9 mouse cellular contexts compared by ENCODE assay signal in the genomic region with DNA sequence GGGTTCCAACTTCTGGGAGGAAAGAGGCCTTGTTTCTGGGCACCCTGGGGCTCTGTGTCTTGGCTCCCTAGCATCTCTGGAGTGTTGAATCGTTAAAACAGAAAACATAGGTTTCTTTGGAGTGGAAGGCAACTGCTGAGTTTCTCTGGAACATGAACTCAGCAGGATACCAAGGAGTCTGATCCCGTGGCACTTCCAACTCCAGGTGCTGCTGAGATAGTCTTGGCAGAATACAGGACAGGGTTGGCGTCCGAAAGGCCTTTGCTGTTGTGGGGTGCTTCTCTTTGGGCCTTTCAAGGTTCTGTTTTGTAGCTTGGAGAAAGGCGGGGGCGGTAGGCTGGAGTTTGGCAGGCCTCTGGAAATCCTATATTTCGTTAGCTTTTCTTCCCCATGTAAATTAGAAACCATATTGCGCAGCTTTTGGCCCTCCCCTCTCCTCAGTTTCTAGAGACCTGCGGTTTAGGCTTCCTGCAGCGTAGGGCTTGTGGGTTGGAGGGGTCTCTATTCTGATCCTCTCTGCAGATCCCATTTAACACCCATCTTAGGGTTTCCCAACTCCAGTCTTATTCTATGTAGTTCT. TPM values are rescaled to one million over a fixed set of nuclear protein-coding genes. Genes with fewer than 3 reads are reported as not detected.
DNase-seq lines count a peak whose midpoint lies in the region; ATAC-seq and TF ChIP-seq lines count a peak whose summit lies in the region.
"Had no signal": no experiment of that assay in that cellular context is flagged by ENCODE, and none has a peak within 500 bp of the region (broad histone marks: within the 10 kb centered on the region; RNA-seq: fewer than 3 reads in every experiment).

No protein-coding gene starts in this region.

- no peak for TF ChIP-seq CTCF in cerebellum, adult 2 months (IDR thresholded peaks at IDR 0.05; ENCODE audit: borderline replicate concordance, insufficient read depth, low read depth, low read length)
- no peak for TF ChIP-seq CTCF in thymus, adult 2 months (IDR thresholded peaks at IDR 0.05; ENCODE audit: borderline replicate concordance, control insufficient read depth, extremely low read depth, insufficient read depth, low read length, poor library complexity)

- no peak for TF ChIP-seq POLR2A in cerebellum, adult 2 months (IDR thresholded peaks at IDR 0.05; ENCODE audit: borderline replicate concordance, insufficient read depth, low read length)
- TF ChIP-seq POLR2A in thymus, adult 2 months (IDR thresholded peaks at IDR 0.05; ENCODE audit: control insufficient read depth, extremely low read depth, insufficient read depth, low read length, poor library complexity), result no peak

- H3K27ac ChIP-seq in cerebellum, adult 2 months (ENCODE audit: insufficient read depth, low read length), result no peak overlapping the region
- H3K27ac ChIP-seq in neural tube, embryonic 11.5 days (ENCODE audit: low read depth, low read length), result no peak overlapping the region
- no peak overlapping the region for H3K27ac ChIP-seq in limb, embryonic 10.5 days
- H3K27ac ChIP-seq in thymus, adult 2 months (ENCODE audit: control insufficient read depth, insufficient read depth, low read length), result no peak overlapping the region
- H3K27ac ChIP-seq: liver, embryonic 14.5 days had no signal

- no peaks in the 10 kb centered on the region for H3K36me3 ChIP-seq in neural tube, embryonic 11.5 days (ENCODE audit: control insufficient read depth, insufficient read depth, low read length)
- H3K36me3 ChIP-seq in limb, embryonic 10.5 days, result no peaks in the 10 kb centered on the region
- no peaks in the 10 kb centered on the region for H3K36me3 ChIP-seq in splenic B cell, adult 2 months (ENCODE audit: control insufficient read depth, insufficient read depth, low read length, poor library complexity, severe bottlenecking)
- H3K36me3 ChIP-seq in thymus, adult 2 months (ENCODE audit: control insufficient read depth, insufficient read depth, low read length), result no peaks in the 10 kb centered on the region

- H3K4me2 ChIP-seq in neural tube, embryonic 11.5 days (ENCODE audit: low read depth), result peak overlapping the region; percentile 20; the same call in 1 of the 2 replicates

- WGBS in cerebellum, adult 2 months, result 8% methylated on average over 10 of the region's 10 CpGs
- WGBS in neural tube, embryonic 11.5 days, result 6% methylated on average over 10 of the region's 10 CpGs
- WGBS in limb, embryonic 10.5 days, result 4% methylated on average over 10 of the region's 10 CpGs
- 13% methylated on average over 10 of the region's 10 CpGs for WGBS in thymus, adult 2 months

- no peak for DNase-seq in cerebellum, adult 2 months
- DNase-seq in cerebellum, adult 9-10 months, result no peak
- DNase-seq in neural tube, embryonic 11.5 days (ENCODE audit: low spot score), result peak; percentile 51
- DNase-seq in neural tube, embryonic 10.5 days (ENCODE audit: extremely low spot score, low spot score), result no peak
- DNase-seq in limb, embryonic 10.5 days (ENCODE audit: low spot score), result peak; percentile 45
- peak; percentile 25 for DNase-seq in splenic B cell, adult 2 months (ENCODE audit: low read depth, low spot score)
- DNase-seq in thymus, adult 2 months, result no peak
- DNase-seq in natural killer cell, adult 2 months (ENCODE audit: low spot score in 2 of 2), result no peak

- H3K4me3 ChIP-seq in cerebellum, adult 2 months (replicated peaks; ENCODE audit: insufficient read depth, low read depth, low read length), result peak overlapping the region; percentile 27
- peak overlapping the region; percentile 31 for H3K4me3 ChIP-seq in neural tube, embryonic 11.5 days (ENCODE audit: low read depth, low read length)
- no peak overlapping the region for H3K4me3 ChIP-seq in limb, embryonic 10.5 days
- H3K4me3 ChIP-seq in thymus, adult 2 months (ENCODE audit: control insufficient read depth, insufficient read depth, low read length), result no peak overlapping the region

- H3K9ac ChIP-seq in neural tube, embryonic 11.5 days (ENCODE audit: low read length), result peak overlapping the region; percentile 35
- H3K9ac ChIP-seq: liver, embryonic 14.5 days had no signal

- peaks cover 7% of the 10 kb centered on the region; the same call in 1 of the 2 replicates for H3K27me3 ChIP-seq in cerebellum, adult 2 months (ENCODE audit: control insufficient read depth, insufficient read depth, low read length)
- H3K27me3 ChIP-seq in neural tube, embryonic 11.5 days (ENCODE audit: control insufficient read depth, insufficient read depth, low read length), result peaks cover 98% of the 10 kb centered on the region
- peaks cover 100% of the 10 kb centered on the region for H3K27me3 ChIP-seq in limb, embryonic 10.5 days (ENCODE audit: low read depth, poor library complexity, severe bottlenecking)
- no peaks in the 10 kb centered on the region for H3K27me3 ChIP-seq in splenic B cell, adult 2 months (ENCODE audit: control insufficient read depth, insufficient read depth, low read length, poor library complexity, severe bottlenecking)
- peaks cover 50% of the 10 kb centered on the region for H3K27me3 ChIP-seq in thymus, adult 2 months (ENCODE audit: control insufficient read depth, insufficient read depth, low read length)

- H3K4me1 ChIP-seq in cerebellum, adult 2 months (ENCODE audit: control insufficient read depth, insufficient read depth, low read length), result no peaks in the 10 kb centered on the region
- no peaks in the 10 kb centered on the region for H3K4me1 ChIP-seq in neural tube, embryonic 11.5 days (ENCODE audit: control insufficient read depth, insufficient read depth, low read length)
- peaks cover 45% of the 10 kb centered on the region for H3K4me1 ChIP-seq in limb, embryonic 10.5 days
- peaks cover 15% of the 10 kb centered on the region for H3K4me1 ChIP-seq in thymus, adult 2 months (replicated peaks; ENCODE audit: control insufficient read depth, insufficient read depth, low read length)

- H3K9me3 ChIP-seq in neural tube, embryonic 11.5 days (ENCODE audit: control insufficient read depth, low read length), result no peaks in the 10 kb centered on the region
- no peaks in the 10 kb centered on the region for H3K9me3 ChIP-seq in limb, embryonic 10.5 days (replicated peaks)

- no peak for ATAC-seq in neural tube, embryonic 11.5 days (ENCODE audit: insufficient read depth, low FRiP score, low TSS enrichment)

RNA-seq across cellular contexts. Expression of a gene that starts 2.2 kb away (rescaled TPM):
- 218 TPM in 2 replicates for polyA plus RNA-seq in cerebellum, adult 2 months (2012; rRNA removed)
- 1.6 and 2.4 TPM in 2 replicates for polyA plus RNA-seq in neural tube, embryonic 11.5 days (2014; fragmentation: Nextera tagmentation; extraction: Ambion mirVana)
- not detected in 2 replicates for polyA plus RNA-seq in limb, embryonic 10.5 days (2016; fragmentation: Nextera tagmentation; extraction: Ambion mirVana)
- polyA plus RNA-seq in thymus, adult 2 months (2012; rRNA removed), result 0.11 and 0.13 TPM in 2 replicates

RNA-seq across cellular contexts. Expression of a gene that starts 11.9 kb away (rescaled TPM):
- polyA plus RNA-seq in cerebellum, adult 2 months (2012; rRNA removed), result 7.2 and 7.5 TPM in 2 replicates
- polyA plus RNA-seq in neural tube, embryonic 11.5 days (2014; fragmentation: Nextera tagmentation; extraction: Ambion mirVana), result 15.1 and 16.6 TPM in 2 replicates
- 13.8 and 16.2 TPM in 2 replicates for polyA plus RNA-seq in limb, embryonic 10.5 days (2016; fragmentation: Nextera tagmentation; extraction: Ambion mirVana)
- polyA plus RNA-seq in thymus, adult 2 months (2012; rRNA removed), result 24.8 and 26.2 TPM in 2 replicates

RNA-seq across cellular contexts. Expression of a gene that starts 52.4 kb away (rescaled TPM):
- 59.8 and 65.2 TPM in 2 replicates for polyA plus RNA-seq in cerebellum, adult 2 months (2012; rRNA removed)
- polyA plus RNA-seq in neural tube, embryonic 11.5 days (2014; fragmentation: Nextera tagmentation; extraction: Ambion mirVana), result 3.9 and 4.0 TPM in 2 replicates
- polyA plus RNA-seq in limb, embryonic 10.5 days (2016; fragmentation: Nextera tagmentation; extraction: Ambion mirVana), result 4.4 TPM in 2 replicates
- 55.8 and 61.4 TPM in 2 replicates for polyA plus RNA-seq in thymus, adult 2 months (2012; rRNA removed)

Comparison
In these comparisons a context has a peak if more than half of its experiments do, and no peak if none do; other contexts are left out.
1. DNase-seq: peak in neural tube, embryonic 11.5 days (single experiment), limb, embryonic 10.5 days (single experiment) and splenic B cell, adult 2 months (single experiment); none in cerebellum, adult 2 months (0 of 2), cerebellum, adult 9-10 months (single experiment), neural tube, embryonic 10.5 days (single experiment), thymus, adult 2 months (single experiment) and natural killer cell, adult 2 months (0 of 2).
2. H3K4me3 ChIP-seq: peak in cerebellum, adult 2 months (single experiment) and neural tube, embryonic 11.5 days (single experiment); none in limb, embryonic 10.5 days (single experiment) and thymus, adult 2 months (single experiment).
3. RNA of a gene that starts 2.2 kb away (polyA plus RNA-seq): 218 TPM in cerebellum, adult 2 months; 1.6 to 2.4 TPM in neural tube, embryonic 11.5 days, 0.11 to 0.13 TPM in thymus, adult 2 months and not detected in limb, embryonic 10.5 days; every median in the first group is over 10 times any median in the second.
4. RNA of a gene that starts 52.4 kb away (polyA plus RNA-seq): 59.8 to 65.2 TPM in cerebellum, adult 2 months and 55.8 to 61.4 TPM in thymus, adult 2 months; 4.4 TPM in limb, embryonic 10.5 days and 3.9 to 4.0 TPM in neural tube, embryonic 11.5 days; every median in the first group is over 10 times any median in the second.